7 mouse cellular contexts compared by ENCODE assay signal in the genomic region with DNA sequence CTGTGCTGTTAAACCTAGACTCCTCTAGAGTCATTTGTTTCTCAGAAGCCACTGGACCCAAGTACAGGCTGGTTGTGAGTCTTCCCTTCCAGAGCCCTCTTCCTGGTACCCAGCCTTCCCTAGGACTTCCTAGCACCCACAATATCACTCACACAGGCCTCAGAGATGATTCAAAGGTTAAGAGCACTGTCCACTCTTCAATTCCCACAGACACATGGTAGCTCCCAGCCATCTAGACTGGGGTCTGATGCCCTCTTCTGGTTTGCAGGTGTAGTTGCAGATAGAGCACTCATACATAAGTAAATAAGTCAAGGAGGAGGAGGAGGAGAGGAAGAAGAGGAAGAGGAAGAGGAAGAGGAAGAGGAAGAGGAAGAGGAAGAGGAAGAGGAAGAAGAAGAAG.
DNase-seq lines count a peak whose midpoint lies in the region; ATAC-seq lines count a peak whose summit lies in the region.

No protein-coding gene starts in this region.

- DNase-seq in left cerebral cortex, postnatal 25 days (ENCODE audit: low spot score in 2 of 2), result peak; percentile 47 to 63
- no peak for DNase-seq in left cerebral cortex, postnatal 4 days
- DNase-seq in brain, adult 2 months (ENCODE audit: low read depth, low spot score), result peak; percentile 80
- DNase-seq in cerebellum, postnatal 36 days, result peak; percentile 21 to 38
- no peak for DNase-seq in urinary bladder, postnatal 4 days (ENCODE audit: low spot score in 2 of 2)
- no peak for DNase-seq in gastrocnemius, postnatal 14 days

- peak; percentile 84 for ATAC-seq in megakaryocyte progenitor cell, adult 5-6 weeks (replicated peaks; ENCODE audit: poor library complexity)

- intact Hi-C loops in left cerebral cortex, postnatal 25 days (cut with DNase I), result loop anchor here (10.0 kb wide), 1 partner anchor 198 kb away; no protein-coding TSS in a partner anchor
- intact Hi-C loops in left cerebral cortex, postnatal 4 days (cut with DNase I), result loop anchor here (5.0 kb wide), 1 partner anchor 711 kb away; no protein-coding TSS in a partner anchor
- intact Hi-C loops in gastrocnemius, postnatal 14 days (cut with DNase I; ENCODE audit: low total_unique reads), result loop anchor here (10.0 kb wide), 1 partner anchor 318 kb away; no protein-coding TSS in a partner anchor

Comparison
In these comparisons a context has a peak if more than half of its experiments do, and no peak if none do; other contexts are left out.
1. DNase-seq: peak in left cerebral cortex, postnatal 25 days (2 of 2), brain, adult 2 months (single experiment) and cerebellum, postnatal 36 days (2 of 2); none in left cerebral cortex, postnatal 4 days (single experiment), urinary bladder, postnatal 4 days (0 of 2) and gastrocnemius, postnatal 14 days (single experiment).